Mouse (Mus musculus) hindbrain, embryonic 14.5 days (tissue): Measurements from ENCODE around the gene Smtnl1. TPM values are rescaled to one million over a fixed set of nuclear protein-coding genes. Genes with fewer than 3 reads are reported as not detected.
A peak's percentile ranks its signal among the peaks of the same experiment; 100 is the strongest.

ENCODE experiments used
- ATAC-seq: fragments of 200-750 bp; cut with Nextera tagmentation; 2 replicates; pipeline ENCODE4 v1.8.0; 2017; ENCODE audit warnings: moderate number of reproducible peaks, mild to moderate bottlenecking, moderate TSS enrichment, moderate library complexity; ENCODE audit not compliant: low FRiP score
- DNase-seq: peaks from one replicate; pipeline ENCODE4 v3.0.0-alpha.2; 2015; ENCODE audit warnings: low spot score
- H3K27ac ChIP-seq: fragments of 300-500 bp; sonication (generic); 2 replicates; pipeline ENCODE4 v1.5.1; 2014; ENCODE audit warnings: mild to moderate bottlenecking, moderate library complexity
- H3K27me3 ChIP-seq: fragments of 300-500 bp; sonication (generic); 2 replicates; pipeline ENCODE4 v1.6.1; 2014; ENCODE audit warnings: mild to moderate bottlenecking, low read length, mixed read lengths; ENCODE audit not compliant: control insufficient read depth, insufficient read depth
- H3K36me3 ChIP-seq: fragments of 300-500 bp; sonication (generic); replicated peaks from 2 replicates; pipeline ENCODE4 v1.6.1; 2014; ENCODE audit not compliant: control insufficient read depth, insufficient read depth
- H3K4me1 ChIP-seq: fragments of 300-500 bp; sonication (generic); replicated peaks from 2 replicates; pipeline ENCODE4 v1.6.1; 2014; ENCODE audit warnings: antibody characterized with exemption, low read length, mixed read lengths; ENCODE audit not compliant: control insufficient read depth, insufficient read depth
- H3K4me2 ChIP-seq: fragments of 300-500 bp; sonication (generic); replicated peaks from 2 replicates; pipeline ENCODE4 v1.6.1; 2014; ENCODE audit warnings: mild to moderate bottlenecking, moderate library complexity
- H3K4me3 ChIP-seq: fragments of 300-500 bp; sonication (generic); replicated peaks from 2 replicates; pipeline ENCODE4 v1.5.1; 2014; ENCODE audit warnings: mild to moderate bottlenecking, low read length
- H3K9ac ChIP-seq: fragments of 300-500 bp; sonication (generic); 2 replicates; pipeline ENCODE4 v1.6.1; 2014
- H3K9me3 ChIP-seq: fragments of 300-500 bp; sonication (generic); 2 replicates; pipeline ENCODE4 v1.6.1; 2016; ENCODE audit warnings: low read length; ENCODE audit not compliant: control insufficient read depth
- WGBS: fragments of 180-500 bp; shearing (Covaris S2); extraction: QIAGEN DNeasy Blood & Tissue Kit; methylation state at CpG from one replicate; pipeline ENCODE4 v1.1.7; 2014; 5-methylcytosine and 5-hydroxymethylcytosine counted together
- polyA plus RNA-seq: library from polyadenylated mRNA; unstranded; fragments of >200 nt; fragmentation: Nextera tagmentation; extraction: Ambion mirVana; gene quantifications from 2 replicates; pipeline ENCODE4 v1.2.1, GENCODE M21; 2014

Gene Smtnl1
- polyA plus RNA-seq, 1 experiment from 2014 or later = not detected

GRCm38 (mm10) chr2:84783315-84783714 lies 39.1 kb downstream of the Smtnl1 start:
- H3K4me2 ChIP-seq = no peak overlapping the region
- WGBS = 90% methylated on average over 1 of the region's 1 CpGs
- no peak overlapping the region for H3K9ac ChIP-seq
- H3K27ac ChIP-seq = no peak overlapping the region
- H3K27me3 ChIP-seq = no peaks in the 10 kb centered on the region
- H3K36me3 ChIP-seq = no peaks in the 10 kb centered on the region
- no peaks in the 10 kb centered on the region for H3K4me1 ChIP-seq
- no peaks in the 10 kb centered on the region for H3K9me3 ChIP-seq
- no peak overlapping the region for H3K4me3 ChIP-seq
- ATAC-seq = no peak
- DNase-seq = no peak

GRCm38 (mm10) chr2:84779210-84779609 lies 43.2 kb downstream of the Smtnl1 start:
- Histone ChIP-seq H3K9ac (no peak overlapping the region), H3K9me3 (no peaks in the 10 kb centered on the region), H3K36me3 (no peaks in the 10 kb centered on the region), H3K4me2 (no peak overlapping the region), H3K27me3 (no peaks in the 10 kb centered on the region), H3K4me3 (no peak overlapping the region), H3K27ac (no peak overlapping the region), H3K4me1 (peaks cover 6% of the 10 kb centered on the region)
- no peak for DNase-seq
- ATAC-seq = no peak
- WGBS = 61% methylated on average over 6 of the region's 6 CpGs

GRCm38 (mm10) chr2:84777706-84778105 lies 44.7 kb downstream of the Smtnl1 start:
- H3K4me1 ChIP-seq = peaks cover 8% of the 10 kb centered on the region
- no peaks in the 10 kb centered on the region for H3K36me3 ChIP-seq
- no peaks in the 10 kb centered on the region for H3K9me3 ChIP-seq
- H3K9ac ChIP-seq = no peak overlapping the region
- no peaks in the 10 kb centered on the region for H3K27me3 ChIP-seq
- no peak for ATAC-seq
- 49% methylated on average over 3 of the region's 3 CpGs for WGBS
- no peak for DNase-seq
- no peak overlapping the region for H3K4me2 ChIP-seq
- no peak overlapping the region for H3K27ac ChIP-seq
- H3K4me3 ChIP-seq = no peak overlapping the region

GRCm38 (mm10) chr2:84775665-84776064 lies 46.8 kb downstream of the Smtnl1 start:
- WGBS = 69% methylated on average over 6 of the region's 6 CpGs

GRCm38 (mm10) chr2:84775241-84775640 lies 47.2 kb downstream of the Smtnl1 start, which contains the start of gene Serping1:
Gene Serping1, minus strand, starts transcription at chr2:84775444.
- Histone ChIP-seq H3K4me2 (peak within 1 kb of the TSS; percentile 66), H3K4me3 (peak within 1 kb of the TSS; percentile 31), H3K4me1 (peaks cover 8% of the 10 kb centered on the region), H3K9me3 (no peaks in the 10 kb centered on the region), H3K9ac (peak within 1 kb of the TSS; percentile 57), H3K36me3 (no peaks in the 10 kb centered on the region), H3K27me3 (no peaks in the 10 kb centered on the region), H3K27ac (peak within 1 kb of the TSS; percentile 65)
- DNase-seq (no peak), ATAC-seq (0 out of 2 replicates have a peak, but pooled peaks have one; percentile 31)
- WGBS = 55% methylated on average over 9 of the region's 9 CpGs

More at GRCm38 (mm10) chr2:84775665-84776064, 46.8 kb downstream of the Smtnl1 start:
- ATAC-seq (no peak), DNase-seq (no peak)
- Histone ChIP-seq H3K4me1 (peaks cover 8% of the 10 kb centered on the region), H3K9me3 (no peaks in the 10 kb centered on the region), H3K27ac (no peak overlapping the region), H3K4me3 (no peak overlapping the region), H3K27me3 (no peaks in the 10 kb centered on the region), H3K4me2 (no peak overlapping the region), H3K36me3 (no peaks in the 10 kb centered on the region), H3K9ac (no peak overlapping the region)

- H3K36me3 ChIP-seq = no peaks in the 10 kb centered on the region
- H3K9ac ChIP-seq = peak overlapping the region; percentile 57
- H3K27me3 ChIP-seq = no peaks in the 10 kb centered on the region
- H3K27ac ChIP-seq = peak overlapping the region; percentile 65
- under 1% methylated on average over 15 of the region's 15 CpGs for WGBS
- no peaks in the 10 kb centered on the region for H3K9me3 ChIP-seq
- peak; percentile 87 for ATAC-seq
- DNase-seq = peak; percentile 38
- peak overlapping the region; percentile 66 for H3K4me2 ChIP-seq
- peaks cover 8% of the 10 kb centered on the region for H3K4me1 ChIP-seq
- peak overlapping the region; percentile 31 for H3K4me3 ChIP-seq
Measured at GRCm38 (mm10) chr2:84774751-84775150, 47.7 kb downstream of the Smtnl1 start.

- Histone ChIP-seq H3K9me3 (no peaks in the 10 kb centered on the region), H3K27ac (no peak overlapping the region)
- 88% methylated on average over 5 of the region's 5 CpGs for WGBS
Measured at GRCm38 (mm10) chr2:84773195-84773594, 49.3 kb downstream of the Smtnl1 start.

GRCm38 (mm10) chr2:84772454-84772853 lies 50.0 kb downstream of the Smtnl1 start:
- Histone ChIP-seq H3K36me3 (no peaks in the 10 kb centered on the region), H3K9ac (no peak overlapping the region), H3K4me1 (peaks cover 8% of the 10 kb centered on the region), H3K4me3 (no peak overlapping the region), H3K4me2 (no peak overlapping the region), H3K9me3 (no peaks in the 10 kb centered on the region), H3K27me3 (no peaks in the 10 kb centered on the region), H3K27ac (no peak overlapping the region)
- DNase-seq (no peak), ATAC-seq (no peak)
- WGBS = 85% methylated on average over 4 of the region's 4 CpGs

More at GRCm38 (mm10) chr2:84773195-84773594, 49.3 kb downstream of the Smtnl1 start:
- DNase-seq (no peak), ATAC-seq (no peak)
- Histone ChIP-seq H3K27me3 (no peaks in the 10 kb centered on the region), H3K4me1 (peaks cover 8% of the 10 kb centered on the region), H3K9ac (no peak overlapping the region), H3K4me2 (no peak overlapping the region), H3K36me3 (no peaks in the 10 kb centered on the region), H3K4me3 (no peak overlapping the region)

GRCm38 (mm10) chr2:84770501-84770900 lies 52.0 kb downstream of the Smtnl1 start:
- H3K27me3 ChIP-seq = no peaks in the 10 kb centered on the region
- DNase-seq = no peak
- no peak overlapping the region for H3K4me2 ChIP-seq
- H3K9ac ChIP-seq = no peak overlapping the region
- WGBS = 77% methylated on average over 6 of the region's 6 CpGs
- no peak overlapping the region for H3K27ac ChIP-seq
- H3K4me3 ChIP-seq = no peak overlapping the region
- peaks cover 8% of the 10 kb centered on the region for H3K4me1 ChIP-seq
- H3K36me3 ChIP-seq = peaks cover under 1% of the 10 kb centered on the region; the same call in 1 of the 2 replicates
- no peak for ATAC-seq
- no peaks in the 10 kb centered on the region for H3K9me3 ChIP-seq

- H3K36me3 ChIP-seq = peaks cover 5% of the 10 kb centered on the region; the same call in 1 of the 2 replicates
- no peaks in the 10 kb centered on the region for H3K27me3 ChIP-seq
- H3K4me3 ChIP-seq = no peak overlapping the region
- ATAC-seq = no peak
- H3K4me2 ChIP-seq = no peak overlapping the region
- WGBS = 56% methylated on average over 1 of the region's 1 CpGs
- no peak overlapping the region for H3K9ac ChIP-seq
- no peaks in the 10 kb centered on the region for H3K9me3 ChIP-seq
- H3K27ac ChIP-seq = no peak overlapping the region
- no peak for DNase-seq
- no peaks in the 10 kb centered on the region for H3K4me1 ChIP-seq
Measured at GRCm38 (mm10) chr2:84762818-84763217, 59.6 kb downstream of the Smtnl1 start.
